Mouse (Mus musculus) liver, postnatal 0 days (tissue): ENCODE measurements at regions not wholly inside any gene's neighbourhood (a gene's known extent, or its start where the extent isn't known, plus 50 kb on each side); places are given as distances from the start of the nearest gene placed in this dataset.

Source experiments
- ATAC-seq: fragments of 200-750 bp; cut with Nextera tagmentation; 2 replicates; pipeline ENCODE4 v1.8.0; 2017; ENCODE audit warnings: mild to moderate bottlenecking, moderate library complexity
- DNase-seq: peaks from one replicate; pipeline ENCODE4 v3.0.0-alpha.2; 2016
- H3K27ac ChIP-seq: fragments of 300-500 bp; sonication (generic); 2 replicates; pipeline ENCODE4 v1.5.1; 2014; ENCODE audit warnings: antibody characterized with exemption, moderate library complexity, mild to moderate bottlenecking, low read depth
- H3K27me3 ChIP-seq: fragments of 300-500 bp; sonication (generic); 2 replicates; pipeline ENCODE4 v1.6.1; 2014; ENCODE audit warnings: low read length, control low read depth, mixed read lengths; ENCODE audit not compliant: insufficient read depth
- H3K36me3 ChIP-seq: fragments of 300-500 bp; sonication (generic); replicated peaks from 2 replicates; pipeline ENCODE4 v1.6.1; 2014; ENCODE audit warnings: mild to moderate bottlenecking, control low read depth, low read length, moderate library complexity, mixed read lengths; ENCODE audit not compliant: insufficient read depth
- H3K4me1 ChIP-seq: fragments of 300-500 bp; sonication (generic); 2 replicates; pipeline ENCODE4 v1.6.1; 2014; ENCODE audit warnings: antibody characterized with exemption, mild to moderate bottlenecking, control low read depth; ENCODE audit not compliant: insufficient read depth
- H3K4me2 ChIP-seq: fragments of 300-500 bp; sonication (generic); 2 replicates; pipeline ENCODE4 v1.6.1; 2014; ENCODE audit warnings: low read depth, mild to moderate bottlenecking, low read length, moderate library complexity, mixed read lengths
- H3K4me3 ChIP-seq: fragments of 300-500 bp; sonication (generic); 2 replicates; pipeline ENCODE4 v1.5.1; 2014; ENCODE audit warnings: low read depth, low read length
- H3K9ac ChIP-seq: fragments of 300-500 bp; sonication (generic); replicated peaks from 2 replicates; pipeline ENCODE4 v1.6.1; 2014; ENCODE audit warnings: mild to moderate bottlenecking, moderate library complexity
- H3K9me3 ChIP-seq: fragments of 300-500 bp; sonication (generic); 2 replicates; pipeline ENCODE4 v1.6.1; 2016; ENCODE audit warnings: mild to moderate bottlenecking, control low read depth, low read length, mixed read lengths
- CTCF ChIP-seq: sonication (generic); IDR thresholded peaks from 2 replicates; pipeline ENCODE4 v1.5.1; 2016; ENCODE audit warnings: antibody characterized with exemption, low read depth
- EP300 ChIP-seq: IDR thresholded peaks from 2 replicates; pipeline ENCODE4 v1.6.1; 2016; ENCODE audit warnings: antibody characterized with exemption, low read depth, mild to moderate bottlenecking
- WGBS: fragments of 180-500 bp; shearing (Covaris S2); extraction: QIAGEN DNeasy Blood & Tissue Kit; methylation state at CpG from one replicate; pipeline ENCODE4 v1.1.7; 2014; ENCODE audit not compliant: insufficient replicate concordance; 5-methylcytosine and 5-hydroxymethylcytosine counted together

GRCm38 (mm10) chr3:147458115-147458514 is 605.9 kb downstream of the Ttll7 start:
- Histone ChIP-seq H3K4me1 (no peaks in the 10 kb centered on the region), H3K4me3 (no peak overlapping the region), H3K9ac (no peak overlapping the region), H3K9me3 (no peaks in the 10 kb centered on the region), H3K4me2 (no peak overlapping the region), H3K27me3 (no peaks in the 10 kb centered on the region), H3K36me3 (no peaks in the 10 kb centered on the region), H3K27ac (no peak overlapping the region)
- TF ChIP-seq CTCF, result no peak
- TF ChIP-seq EP300, result no peak
- 46% methylated on average over 4 of the region's 4 CpGs for WGBS
- DNase-seq (no peak), ATAC-seq (no peak)

- Histone ChIP-seq H3K27me3 (no peaks in the 10 kb centered on the region), H3K4me1 (no peaks in the 10 kb centered on the region), H3K4me2 (no peak overlapping the region), H3K4me3 (no peak overlapping the region), H3K36me3 (no peaks in the 10 kb centered on the region), H3K9me3 (no peaks in the 10 kb centered on the region), H3K9ac (no peak overlapping the region), H3K27ac (no peak overlapping the region)
- ATAC-seq, result no peak
- 60% methylated on average over 1 of the region's 1 CpGs for WGBS
- no peak for TF ChIP-seq CTCF
- TF ChIP-seq EP300, result no peak
- no peak for DNase-seq
These were observed 627.7 kb downstream of the Ttll7 start for GRCm38 (mm10) chr3:147479890-147480289.
